Mouse (Mus musculus) heart, embryonic 13.5 days (tissue): ENCODE results near the gene Fez2. TPM values are rescaled to one million over a fixed set of nuclear protein-coding genes. Genes with fewer than 3 reads are reported as not detected.

Experiments used
- ATAC-seq: fragments of 200-750 bp; cut with Nextera tagmentation; 2 replicates; pipeline ENCODE4 v1.8.0; 2017; ENCODE audit warnings: moderate TSS enrichment; ENCODE audit not compliant: insufficient number of reproducible peaks, low FRiP score, low TSS enrichment; ENCODE audit errors: extremely low read depth
- H3K27ac ChIP-seq: fragments of 300-500 bp; sonication (generic); replicated peaks from 2 replicates; pipeline ENCODE4 v1.5.1; 2015; ENCODE audit warnings: moderate library complexity, mild to moderate bottlenecking, inconsistent platforms
- H3K27me3 ChIP-seq: fragments of 300-500 bp; sonication (generic); replicated peaks from 2 replicates; pipeline ENCODE4 v1.6.1; 2015; ENCODE audit warnings: mild to moderate bottlenecking, inconsistent platforms
- H3K36me3 ChIP-seq: fragments of 300-500 bp; sonication (generic); 2 replicates; pipeline ENCODE4 v1.6.1; 2015; ENCODE audit warnings: mild to moderate bottlenecking, inconsistent platforms
- H3K4me1 ChIP-seq: fragments of 300-500 bp; sonication (generic); 2 replicates; pipeline ENCODE4 v1.6.1; 2015; ENCODE audit warnings: inconsistent platforms
- H3K4me2 ChIP-seq: fragments of 300-500 bp; sonication (generic); 2 replicates; pipeline ENCODE4 v1.6.1; 2015; ENCODE audit warnings: inconsistent platforms, mild to moderate bottlenecking, moderate library complexity
- H3K4me3 ChIP-seq: fragments of 300-500 bp; sonication (generic); 2 replicates; pipeline ENCODE4 v1.5.1; 2015; ENCODE audit warnings: moderate library complexity, mild to moderate bottlenecking, inconsistent platforms
- H3K9ac ChIP-seq: fragments of 300-500 bp; sonication (generic); 2 replicates; pipeline ENCODE4 v1.6.1; 2015; ENCODE audit warnings: inconsistent platforms, mild to moderate bottlenecking, moderate library complexity
- H3K9me3 ChIP-seq: fragments of 300-500 bp; sonication (generic); 2 replicates; pipeline ENCODE4 v1.6.1; 2016; ENCODE audit warnings: inconsistent platforms
- WGBS: fragments of 180-500 bp; shearing (Covaris S2); methylation state at CpG from one replicate; pipeline ENCODE4 v1.1.7; 2015; ENCODE audit warnings: mixed read lengths; 5-methylcytosine and 5-hydroxymethylcytosine counted together
- polyA plus RNA-seq: library from polyadenylated mRNA; unstranded; fragments of >200 nt; fragmentation: Nextera tagmentation; extraction: Ambion mirVana; gene quantifications from 2 replicates; pipeline ENCODE4 v1.2.1, GENCODE M21; 2015

Gene Fez2
- polyA plus RNA-seq, 1 experiment from 2014 or later = 45.3 TPM

- Histone ChIP-seq H3K9ac (no peak overlapping the region), H3K4me2 (no peak overlapping the region), H3K27me3 (no peaks in the 10 kb centered on the region), H3K4me3 (no peak overlapping the region), H3K4me1 (no peaks in the 10 kb centered on the region), H3K27ac (no peak overlapping the region), H3K36me3 (no peaks in the 10 kb centered on the region), H3K9me3 (no peaks in the 10 kb centered on the region)
- 69% methylated on average over 7 of the region's 7 CpGs for WGBS
- no peak for ATAC-seq
These were observed 26.9 kb upstream of the Fez2 start for GRCm38 (mm10) chr17:78444826-78445225.

- Histone ChIP-seq H3K4me1 (no peaks in the 10 kb centered on the region), H3K27me3 (no peaks in the 10 kb centered on the region), H3K36me3 (no peaks in the 10 kb centered on the region), H3K4me3 (no peak overlapping the region), H3K4me2 (no peak overlapping the region), H3K27ac (no peak overlapping the region), H3K9me3 (no peaks in the 10 kb centered on the region), H3K9ac (no peak overlapping the region)
- ATAC-seq = no peak
- WGBS = 90% methylated on average over 2 of the region's 2 CpGs
These were observed 22.8 kb upstream of the Fez2 start for GRCm38 (mm10) chr17:78440771-78441170.

- 90% methylated on average over 4 of the region's 4 CpGs for WGBS
- no peak overlapping the region for H3K27ac ChIP-seq
- no peaks in the 10 kb centered on the region for H3K4me1 ChIP-seq
- no peaks in the 10 kb centered on the region for H3K36me3 ChIP-seq
- no peak for ATAC-seq
- no peak overlapping the region for H3K9ac ChIP-seq
- no peak overlapping the region for H3K4me3 ChIP-seq
- H3K4me2 ChIP-seq = no peak overlapping the region
- H3K9me3 ChIP-seq = no peaks in the 10 kb centered on the region
- H3K27me3 ChIP-seq = no peaks in the 10 kb centered on the region
These were observed 19.2 kb upstream of the Fez2 start for GRCm38 (mm10) chr17:78437161-78437560.

DNA sequence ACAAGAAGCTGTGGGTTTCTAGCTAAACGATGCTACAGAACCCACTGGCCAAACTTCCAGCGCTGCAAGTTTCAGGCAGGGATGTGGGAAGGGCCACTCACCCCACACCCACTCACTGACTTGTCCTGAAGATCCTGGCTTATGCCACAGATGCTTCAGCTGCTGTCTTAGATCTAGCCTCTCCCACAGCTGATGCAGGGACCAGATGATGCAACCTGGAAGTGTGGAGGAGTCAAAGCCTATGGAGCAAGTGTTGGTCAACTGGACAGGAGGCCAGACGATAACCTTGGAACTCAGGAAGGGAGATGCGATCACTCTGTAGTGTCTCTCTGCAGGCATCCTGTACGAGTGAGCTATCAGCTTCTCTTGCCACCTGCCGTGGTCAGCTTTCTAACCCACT lies 17.7 kb upstream of the Fez2 start:
- Histone ChIP-seq H3K9ac (no peak overlapping the region), H3K27me3 (no peaks in the 10 kb centered on the region), H3K27ac (no peak overlapping the region), H3K4me2 (no peak overlapping the region), H3K4me3 (no peak overlapping the region), H3K9me3 (no peaks in the 10 kb centered on the region), H3K36me3 (no peaks in the 10 kb centered on the region), H3K4me1 (no peaks in the 10 kb centered on the region)
- 63% methylated on average over 6 of the region's 6 CpGs for WGBS
- no peak for ATAC-seq

DNA sequence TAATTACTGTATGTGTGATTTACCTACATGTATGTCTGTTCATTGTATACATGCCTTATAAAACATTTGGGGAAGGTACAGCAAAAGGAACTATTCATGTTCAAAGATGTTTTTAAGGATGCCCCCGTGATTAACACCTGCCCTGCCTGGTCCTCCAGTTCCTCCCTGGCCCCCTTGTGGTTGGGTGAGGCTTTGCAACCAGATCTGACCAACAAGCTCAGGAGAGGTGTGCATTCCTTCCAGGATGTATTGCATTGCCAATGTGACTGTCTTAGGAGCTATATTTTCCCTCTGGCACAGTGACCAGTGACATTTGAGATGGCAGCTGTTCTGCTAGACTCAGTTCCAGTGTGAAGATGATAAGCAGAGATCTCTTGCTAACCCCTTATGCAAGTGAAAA lies 16.8 kb upstream of the Fez2 start:
- ATAC-seq = no peak
- H3K4me3 ChIP-seq = no peak overlapping the region
- H3K9ac ChIP-seq = no peak overlapping the region
- 33% methylated on average over 1 of the region's 1 CpGs for WGBS
- no peaks in the 10 kb centered on the region for H3K9me3 ChIP-seq
- no peaks in the 10 kb centered on the region for H3K36me3 ChIP-seq
- no peaks in the 10 kb centered on the region for H3K4me1 ChIP-seq
- no peak overlapping the region for H3K27ac ChIP-seq
- no peaks in the 10 kb centered on the region for H3K27me3 ChIP-seq
- H3K4me2 ChIP-seq = no peak overlapping the region

GRCm38 (mm10) chr17:78430374-78430773 lies 12.4 kb upstream of the Fez2 start:
- Histone ChIP-seq H3K4me3 (no peak overlapping the region), H3K4me2 (no peak overlapping the region), H3K27ac (no peak overlapping the region), H3K4me1 (no peaks in the 10 kb centered on the region), H3K27me3 (no peaks in the 10 kb centered on the region), H3K36me3 (no peaks in the 10 kb centered on the region), H3K9ac (no peak overlapping the region), H3K9me3 (peaks cover 4% of the 10 kb centered on the region; the same call in 1 of the 2 replicates)
- 61% methylated on average over 8 of the region's 8 CpGs for WGBS
- ATAC-seq = no peak

DNA sequence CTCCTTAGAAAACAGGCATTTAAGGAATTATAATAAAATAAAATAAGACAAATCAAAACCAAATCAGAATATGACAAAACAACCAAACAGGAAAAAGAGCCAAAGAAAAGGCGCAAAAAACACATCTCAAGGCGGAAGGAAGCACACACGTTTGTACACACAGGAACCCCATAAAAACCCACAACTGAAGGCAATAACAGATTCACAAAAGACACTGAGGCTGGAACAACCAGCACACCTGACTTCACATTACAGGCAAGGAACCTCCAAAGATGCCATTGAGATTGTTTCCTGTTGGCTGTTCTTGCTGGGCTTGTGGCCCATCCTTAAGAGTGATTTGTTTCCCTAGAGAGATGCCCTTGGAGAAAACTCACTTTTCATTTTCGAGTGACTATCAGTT lies 11.1 kb upstream of the Fez2 start:
- Histone ChIP-seq H3K4me2 (no peak overlapping the region), H3K27me3 (no peaks in the 10 kb centered on the region), H3K27ac (no peak overlapping the region), H3K4me1 (peaks cover 10% of the 10 kb centered on the region), H3K4me3 (no peak overlapping the region), H3K9me3 (peaks cover 4% of the 10 kb centered on the region; the same call in 1 of the 2 replicates), H3K9ac (no peak overlapping the region), H3K36me3 (no peaks in the 10 kb centered on the region)
- 78% methylated on average over 4 of the region's 4 CpGs for WGBS
- no peak for ATAC-seq

DNA sequence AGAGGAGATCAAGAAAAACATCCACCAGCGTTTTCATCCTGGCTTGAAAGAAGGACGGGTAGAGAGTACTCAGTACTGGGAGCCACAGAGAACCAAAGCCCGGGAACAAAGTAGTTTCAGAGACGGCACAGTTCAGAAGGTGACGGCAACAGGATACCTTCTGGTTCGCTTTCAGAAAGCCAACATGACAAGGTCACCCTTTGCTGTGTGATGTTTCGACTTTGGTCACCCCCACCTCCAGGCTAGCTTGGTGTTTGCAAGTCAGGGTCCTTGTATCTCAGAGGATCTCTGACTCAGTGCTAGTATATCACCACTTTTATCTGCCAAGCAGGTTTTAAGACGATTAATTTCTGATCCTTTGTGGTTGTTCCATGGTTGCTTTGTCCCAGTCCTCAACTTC lies 7.1 kb upstream of the Fez2 start:
- H3K9me3 ChIP-seq = peaks cover 4% of the 10 kb centered on the region; the same call in 1 of the 2 replicates
- H3K27ac ChIP-seq = no peak overlapping the region; the same call in 1 of the 2 replicates
- 75% methylated on average over 8 of the region's 8 CpGs for WGBS
- no peak overlapping the region for H3K4me3 ChIP-seq
- ATAC-seq = no peak
- H3K36me3 ChIP-seq = no peaks in the 10 kb centered on the region
- H3K27me3 ChIP-seq = no peaks in the 10 kb centered on the region
- H3K4me1 ChIP-seq = peaks cover 11% of the 10 kb centered on the region
- no peak overlapping the region for H3K9ac ChIP-seq
- H3K4me2 ChIP-seq = no peak overlapping the region

DNA sequence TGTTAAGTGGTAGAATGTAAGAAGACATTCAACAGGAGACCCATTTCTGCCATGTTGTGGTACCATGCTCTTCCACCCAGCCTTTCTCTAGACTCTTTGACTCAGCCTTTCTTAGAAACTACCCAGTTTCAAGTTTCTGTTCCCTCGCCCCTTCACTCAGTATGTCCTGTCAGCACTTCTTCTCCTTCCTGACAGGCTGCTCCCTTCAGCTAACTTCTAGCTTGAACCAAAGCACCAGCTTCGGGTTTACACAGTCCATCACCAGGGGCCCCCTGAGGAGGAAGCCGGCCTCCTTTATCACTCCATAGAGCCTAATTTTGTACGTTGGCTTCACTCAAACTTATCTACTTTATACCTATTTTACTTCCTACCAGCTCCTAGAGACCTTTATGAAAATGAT lies 1.3 kb upstream of the Fez2 start:
- H3K4me2 ChIP-seq = no peak overlapping the region
- H3K36me3 ChIP-seq = no peaks in the 10 kb centered on the region
- peaks cover 28% of the 10 kb centered on the region for H3K4me1 ChIP-seq
- H3K4me3 ChIP-seq = no peak overlapping the region
- no peak overlapping the region for H3K27ac ChIP-seq
- 40% methylated on average over 4 of the region's 4 CpGs for WGBS
- H3K9ac ChIP-seq = no peak overlapping the region
- H3K27me3 ChIP-seq = no peaks in the 10 kb centered on the region
- no peaks in the 10 kb centered on the region for H3K9me3 ChIP-seq
- no peak for ATAC-seq

DNA sequence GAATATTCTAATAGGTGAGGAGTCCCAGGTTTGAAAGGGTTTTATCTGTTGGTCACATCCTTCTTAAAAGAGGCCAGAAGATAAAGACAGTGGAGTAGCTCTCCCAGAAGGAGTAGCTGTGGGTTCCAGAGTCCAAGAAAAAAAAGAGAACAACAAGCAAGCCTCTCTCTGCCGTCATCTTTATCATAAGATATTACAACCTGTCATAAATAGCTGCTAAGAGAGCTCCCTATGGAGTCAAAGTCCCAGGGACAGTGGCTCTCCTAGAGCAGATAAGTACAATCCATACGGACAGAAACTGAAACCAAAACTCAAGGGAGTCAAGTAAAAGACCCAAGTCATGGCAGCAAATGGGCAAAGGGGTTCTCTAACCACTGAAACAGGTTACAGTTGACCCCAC lies 2.7 kb downstream of the Fez2 start:
- Histone ChIP-seq H3K36me3 (peaks cover 25% of the 10 kb centered on the region), H3K4me2 (no peak overlapping the region; the same call in 1 of the 2 replicates), H3K4me1 (peaks cover 25% of the 10 kb centered on the region), H3K9me3 (no peaks in the 10 kb centered on the region), H3K27ac (no peak overlapping the region), H3K4me3 (no peak overlapping the region), H3K27me3 (no peaks in the 10 kb centered on the region), H3K9ac (no peak overlapping the region)
- 48% methylated on average over 2 of the region's 2 CpGs for WGBS
- ATAC-seq = no peak

DNA sequence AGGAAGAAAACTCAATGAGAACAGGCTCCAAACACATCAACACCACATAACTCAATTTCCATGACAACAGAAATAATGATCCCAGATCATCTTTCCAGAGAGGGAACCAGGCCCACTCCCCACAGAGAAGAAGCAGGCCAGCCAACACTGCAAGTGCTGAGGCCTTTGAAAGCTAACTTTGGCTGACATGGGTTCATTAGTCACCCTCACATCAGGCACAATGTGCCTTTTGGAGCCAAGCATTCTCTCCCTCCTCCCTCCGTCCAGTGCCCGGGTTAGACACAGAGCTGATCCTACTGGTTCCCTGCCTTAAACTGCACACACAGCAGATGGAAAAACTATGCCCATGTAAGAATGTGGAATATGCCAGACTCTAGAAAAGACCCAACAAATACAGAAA lies 8.1 kb downstream of the Fez2 start:
- Histone ChIP-seq H3K9me3 (no peaks in the 10 kb centered on the region), H3K4me3 (no peak overlapping the region), H3K9ac (no peak overlapping the region), H3K4me1 (peaks cover 23% of the 10 kb centered on the region), H3K4me2 (no peak overlapping the region), H3K36me3 (peaks cover 38% of the 10 kb centered on the region), H3K27ac (no peak overlapping the region), H3K27me3 (no peaks in the 10 kb centered on the region)
- 70% methylated on average over 2 of the region's 2 CpGs for WGBS
- no peak for ATAC-seq

- Histone ChIP-seq H3K9me3 (no peaks in the 10 kb centered on the region), H3K36me3 (peaks cover 51% of the 10 kb centered on the region), H3K9ac (no peak overlapping the region), H3K4me1 (peaks cover 37% of the 10 kb centered on the region), H3K4me3 (no peak overlapping the region), H3K27ac (no peak overlapping the region), H3K27me3 (no peaks in the 10 kb centered on the region), H3K4me2 (no peak overlapping the region)
- 80% methylated on average over 10 of the region's 10 CpGs for WGBS
- no peak for ATAC-seq
These were observed 9.6 kb downstream of the Fez2 start for GRCm38 (mm10) chr17:78408386-78408785.
